Mouse (Mus musculus) lung, embryonic 14.5 days (tissue): ENCODE data around the gene Mbtps1. TPM values are rescaled to one million over a fixed set of nuclear protein-coding genes. Genes with fewer than 3 reads are reported as not detected.

Experiments
- ATAC-seq: fragments of 200-750 bp; cut with Nextera tagmentation; 2 replicates; pipeline ENCODE4 v1.8.0; 2017; ENCODE audit warnings: mild to moderate bottlenecking, moderate TSS enrichment, moderate library complexity; ENCODE audit not compliant: insufficient read depth
- DNase-seq: peaks from one replicate; pipeline ENCODE4 v3.0.0-alpha.2; 2015
- H3K27ac ChIP-seq: fragments of 300-500 bp; sonication (generic); 2 replicates; pipeline ENCODE4 v1.5.1; 2014; ENCODE audit warnings: low read depth, mild to moderate bottlenecking, moderate library complexity
- H3K27me3 ChIP-seq: fragments of 300-500 bp; sonication (generic); 2 replicates; pipeline ENCODE4 v1.6.1; 2014; ENCODE audit warnings: low read length, control low read depth; ENCODE audit not compliant: insufficient read depth
- H3K36me3 ChIP-seq: fragments of 300-500 bp; sonication (generic); 2 replicates; pipeline ENCODE4 v1.6.1; 2014; ENCODE audit warnings: control low read depth; ENCODE audit not compliant: insufficient read depth
- H3K4me1 ChIP-seq: fragments of 300-500 bp; sonication (generic); 2 replicates; pipeline ENCODE4 v1.6.1; 2014; ENCODE audit warnings: antibody characterized with exemption, control low read depth; ENCODE audit not compliant: insufficient read depth
- H3K4me2 ChIP-seq: fragments of 300-500 bp; sonication (generic); 2 replicates; pipeline ENCODE4 v1.6.1; 2014; ENCODE audit warnings: mild to moderate bottlenecking
- H3K4me3 ChIP-seq: fragments of 300-500 bp; sonication (generic); 2 replicates; pipeline ENCODE4 v1.5.1; 2014; ENCODE audit warnings: low read depth, low read length
- H3K9ac ChIP-seq: fragments of 300-500 bp; sonication (generic); 2 replicates; pipeline ENCODE4 v1.6.1; 2014
- H3K9me3 ChIP-seq: fragments of 300-500 bp; sonication (generic); 2 replicates; pipeline ENCODE4 v1.6.1; 2016; ENCODE audit warnings: low read depth, low read length, control low read depth
- CTCF ChIP-seq: IDR thresholded peaks from 2 replicates; pipeline ENCODE4 v1.5.1; 2016; ENCODE audit warnings: antibody characterized with exemption, low read depth
- WGBS: fragments of 180-500 bp; shearing (Covaris S2); extraction: QIAGEN DNeasy Blood & Tissue Kit; methylation state at CpG from one replicate; pipeline ENCODE4 v1.1.7; 2014; 5-methylcytosine and 5-hydroxymethylcytosine counted together
- polyA plus RNA-seq: library from polyadenylated mRNA; unstranded; fragments of >200 nt; fragmentation: Nextera tagmentation; extraction: Ambion mirVana; gene quantifications from 2 replicates; pipeline ENCODE4 v1.2.1, GENCODE M21; 2014

Mbtps1 gene
- polyA plus RNA-seq, 1 experiment from 2014 or later: 128 TPM

DNA sequence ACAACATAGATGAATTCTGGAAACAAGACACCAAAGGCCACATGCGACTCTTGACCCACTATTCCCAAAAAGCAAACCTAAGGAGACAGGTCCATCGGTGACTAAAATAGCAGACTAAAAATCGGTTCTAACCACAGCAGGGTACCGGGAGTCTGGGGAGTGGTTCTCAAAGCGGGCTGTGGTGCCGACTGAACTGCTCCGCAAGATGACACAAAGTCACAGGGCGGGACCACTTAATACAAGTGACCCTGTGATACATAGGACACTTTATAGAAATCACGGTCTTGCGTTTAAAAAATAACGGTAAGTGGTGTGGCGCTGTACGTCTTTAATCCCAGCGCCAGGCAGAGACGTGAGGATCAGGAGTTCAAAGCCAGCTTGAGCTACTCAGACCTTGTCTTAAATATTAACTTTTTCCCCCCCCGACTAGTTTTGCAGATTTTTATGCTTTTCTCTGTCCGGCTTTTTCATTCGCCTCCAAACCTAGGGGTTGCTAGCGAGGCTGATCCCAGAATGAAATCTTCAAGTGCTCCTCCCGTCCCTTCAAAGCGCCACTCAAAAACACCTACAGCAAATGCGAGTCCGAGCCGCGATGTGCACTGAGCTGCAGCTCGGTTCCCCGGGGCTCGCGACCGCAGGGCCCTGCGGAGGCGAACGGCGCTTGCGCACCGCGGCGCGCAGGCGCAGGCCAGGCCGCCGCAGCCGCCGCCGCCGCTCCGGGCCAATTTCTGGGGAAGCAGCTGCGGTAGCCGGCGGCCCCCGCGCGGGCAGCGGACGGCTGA is 523 bp downstream of the Mbtps1 start:
- 1% methylated on average over 55 of the region's 55 CpGs for WGBS
- 0 out of 2 replicates have a peak, but pooled peaks cover 3% of the 10 kb centered on the region for H3K36me3 ChIP-seq
- no peaks in the 10 kb centered on the region for H3K27me3 ChIP-seq
- no peaks in the 10 kb centered on the region for H3K9me3 ChIP-seq
- ATAC-seq (peak; percentile 93), DNase-seq (peak; percentile 91)
- H3K4me2 ChIP-seq: peak overlapping the region; percentile 90
- peak overlapping the region; percentile 78 for H3K9ac ChIP-seq
- peak overlapping the region; percentile 88 for H3K27ac ChIP-seq
- H3K4me1 ChIP-seq: no peaks in the 10 kb centered on the region
- H3K4me3 ChIP-seq: peak overlapping the region; percentile 78
- TF ChIP-seq CTCF: no peak

DNA sequence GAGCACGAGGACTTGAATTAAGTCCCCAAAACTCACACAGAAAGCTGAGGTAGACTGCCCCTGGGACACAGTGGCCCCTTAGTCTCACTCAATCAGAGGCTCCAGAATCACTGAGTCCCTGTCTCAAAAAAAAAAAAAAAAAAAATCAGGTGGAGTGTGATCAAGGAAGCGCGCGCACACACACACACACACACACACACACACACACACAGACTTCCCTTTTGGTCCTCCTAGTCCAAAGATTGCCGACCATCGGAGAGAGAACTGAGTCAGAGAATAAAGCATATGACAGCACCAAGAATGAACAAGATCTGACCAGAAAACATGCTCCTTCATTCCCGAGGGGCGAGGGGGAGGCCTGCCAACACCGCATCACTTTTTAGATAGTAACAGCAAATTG is 1.4 kb downstream of the Mbtps1 start:
- DNase-seq (no peak), ATAC-seq (no peak)
- H3K9me3 ChIP-seq: no peaks in the 10 kb centered on the region
- TF ChIP-seq CTCF: no peak
- no peaks in the 10 kb centered on the region for H3K27me3 ChIP-seq
- 77% methylated on average over 9 of the region's 9 CpGs for WGBS
- H3K9ac ChIP-seq: peak overlapping the region; percentile 78
- H3K36me3 ChIP-seq: 0 out of 2 replicates have a peak, but pooled peaks cover 3% of the 10 kb centered on the region
- peak overlapping the region; percentile 78 for H3K4me3 ChIP-seq
- H3K4me2 ChIP-seq: peak overlapping the region; percentile 90
- no peak overlapping the region for H3K27ac ChIP-seq
- H3K4me1 ChIP-seq: no peaks in the 10 kb centered on the region

DNA sequence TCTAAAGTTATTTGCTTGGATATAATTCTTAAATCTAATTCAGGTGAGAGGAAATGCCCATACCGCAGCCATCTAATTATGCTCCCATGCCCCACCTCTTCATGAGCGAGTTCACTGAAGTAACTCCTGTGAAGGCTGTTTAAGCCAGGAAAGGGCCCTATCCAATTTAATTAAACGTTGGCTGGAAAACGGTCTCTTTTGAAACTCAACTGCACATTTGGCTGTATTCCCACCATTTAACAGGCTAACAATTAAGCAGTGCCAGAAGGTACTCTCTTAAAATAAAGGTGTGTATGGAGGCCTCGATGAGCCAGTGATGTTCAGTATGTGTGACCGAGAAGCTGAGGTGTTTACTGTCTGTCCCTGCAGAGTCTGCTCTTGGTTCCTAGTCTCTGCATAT is 2.7 kb downstream of the Mbtps1 start:
- no peak overlapping the region for H3K4me2 ChIP-seq
- no peaks in the 10 kb centered on the region for H3K9me3 ChIP-seq
- no peak overlapping the region for H3K9ac ChIP-seq
- DNase-seq: no peak
- no peak for TF ChIP-seq CTCF
- no peak for ATAC-seq
- H3K36me3 ChIP-seq: 0 out of 2 replicates have a peak, but pooled peaks cover 3% of the 10 kb centered on the region
- 87% methylated on average over 6 of the region's 6 CpGs for WGBS
- H3K4me3 ChIP-seq: no peak overlapping the region
- no peaks in the 10 kb centered on the region for H3K4me1 ChIP-seq
- H3K27me3 ChIP-seq: no peaks in the 10 kb centered on the region
- H3K27ac ChIP-seq: no peak overlapping the region

DNA sequence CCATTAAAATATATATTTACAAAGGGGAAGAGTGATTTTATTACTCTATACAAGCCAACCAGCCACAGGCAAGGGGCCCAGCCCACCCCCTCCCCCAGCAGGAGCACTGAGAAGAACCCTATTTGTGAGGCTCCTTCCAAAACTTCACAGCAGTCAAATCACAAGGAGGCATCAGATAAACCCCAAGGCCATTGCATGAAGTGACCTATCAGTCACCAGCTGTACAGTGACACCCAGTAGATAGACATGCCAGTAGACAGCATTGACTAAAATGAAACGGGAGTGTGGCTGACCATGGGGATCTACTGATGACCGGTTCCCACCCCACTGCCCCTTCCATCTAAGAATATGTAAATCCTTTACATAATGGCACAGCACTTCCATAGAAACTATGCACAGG is 5.6 kb downstream of the Mbtps1 start:
- Histone ChIP-seq H3K4me2 (no peak overlapping the region), H3K27me3 (no peaks in the 10 kb centered on the region), H3K9me3 (no peaks in the 10 kb centered on the region), H3K9ac (no peak overlapping the region), H3K4me1 (no peaks in the 10 kb centered on the region), H3K27ac (no peak overlapping the region), H3K4me3 (no peak overlapping the region), H3K36me3 (0 out of 2 replicates have a peak, but pooled peaks cover 5% of the 10 kb centered on the region)
- no peak for TF ChIP-seq CTCF
- DNase-seq (no peak), ATAC-seq (no peak)
- 73% methylated on average over 2 of the region's 2 CpGs for WGBS

DNA sequence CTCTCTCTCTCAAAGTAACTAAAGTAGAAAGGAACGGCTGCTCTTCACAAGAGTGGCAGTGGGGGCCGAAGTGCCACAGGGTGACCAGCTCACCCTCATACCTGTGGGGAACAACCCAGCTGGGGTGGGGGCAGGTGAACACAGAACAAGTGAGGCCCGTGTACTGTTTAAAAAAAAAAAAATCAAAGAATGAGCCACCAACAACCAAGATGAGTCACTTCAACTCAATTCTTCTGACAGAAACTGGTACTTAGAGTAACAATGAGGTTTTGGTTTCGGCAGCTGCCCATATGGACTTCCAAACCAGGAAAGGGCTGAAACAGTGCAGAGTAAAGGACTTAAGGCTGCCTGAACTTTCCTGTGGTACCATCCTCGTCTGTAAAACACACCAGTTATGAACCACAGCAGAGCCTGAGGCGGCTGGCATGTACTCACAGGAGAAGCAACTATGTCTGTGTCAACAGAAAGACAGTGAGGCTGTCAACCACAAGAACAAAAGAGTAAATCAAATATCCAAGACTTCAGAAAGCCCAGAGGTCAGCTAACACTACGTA is 9.9 kb downstream of the Mbtps1 start:
- Histone ChIP-seq H3K9me3 (no peaks in the 10 kb centered on the region), H3K4me1 (no peaks in the 10 kb centered on the region), H3K4me2 (no peak overlapping the region), H3K27me3 (no peaks in the 10 kb centered on the region), H3K36me3 (peaks cover 37% of the 10 kb centered on the region), H3K27ac (no peak overlapping the region), H3K4me3 (no peak overlapping the region), H3K9ac (no peak overlapping the region)
- WGBS: 66% methylated on average over 7 of the region's 7 CpGs
- DNase-seq (no peak), ATAC-seq (no peak)
- TF ChIP-seq CTCF: no peak

DNA sequence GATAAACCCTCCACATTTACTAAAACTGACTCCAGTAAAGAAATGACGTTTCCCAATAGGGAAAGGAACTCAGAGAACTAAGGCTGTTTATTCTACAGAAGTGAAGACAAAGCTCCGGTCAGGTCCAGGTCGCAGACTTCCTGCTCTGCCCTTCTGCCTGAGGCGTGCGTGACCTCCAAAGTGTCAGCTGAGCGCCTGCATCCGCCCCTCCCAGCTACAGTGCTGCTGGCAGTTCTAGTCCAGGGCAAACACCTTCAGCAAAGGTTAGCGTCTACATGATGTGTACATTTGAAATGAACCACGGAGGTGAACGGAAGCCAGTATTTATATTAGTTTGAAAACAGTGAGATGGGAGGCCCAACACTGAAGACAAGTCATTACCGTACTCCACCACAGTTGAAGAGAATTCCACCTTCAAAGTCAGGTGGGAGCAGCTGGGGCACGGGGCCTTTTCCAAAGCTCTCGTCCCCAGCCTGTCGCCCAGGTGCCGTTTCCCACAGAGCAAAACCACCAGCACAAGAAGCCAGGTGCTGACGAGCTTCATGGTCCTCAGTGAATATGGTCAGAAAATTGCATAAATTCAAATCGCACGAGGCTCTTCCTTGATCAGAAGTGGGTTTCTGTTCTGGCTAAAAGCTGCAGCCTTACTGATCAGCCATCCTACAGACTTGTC is 11.4 kb downstream of the Mbtps1 start:
- TF ChIP-seq CTCF: no peak
- H3K27me3 ChIP-seq: no peaks in the 10 kb centered on the region
- peaks cover 51% of the 10 kb centered on the region for H3K36me3 ChIP-seq
- H3K4me3 ChIP-seq: no peak overlapping the region
- H3K9ac ChIP-seq: no peak overlapping the region
- H3K9me3 ChIP-seq: no peaks in the 10 kb centered on the region
- WGBS: 59% methylated on average over 18 of the region's 18 CpGs
- ATAC-seq: no peak
- DNase-seq: peak; percentile 38
- H3K4me1 ChIP-seq: no peaks in the 10 kb centered on the region
- H3K4me2 ChIP-seq: no peak overlapping the region
- H3K27ac ChIP-seq: no peak overlapping the region

DNA sequence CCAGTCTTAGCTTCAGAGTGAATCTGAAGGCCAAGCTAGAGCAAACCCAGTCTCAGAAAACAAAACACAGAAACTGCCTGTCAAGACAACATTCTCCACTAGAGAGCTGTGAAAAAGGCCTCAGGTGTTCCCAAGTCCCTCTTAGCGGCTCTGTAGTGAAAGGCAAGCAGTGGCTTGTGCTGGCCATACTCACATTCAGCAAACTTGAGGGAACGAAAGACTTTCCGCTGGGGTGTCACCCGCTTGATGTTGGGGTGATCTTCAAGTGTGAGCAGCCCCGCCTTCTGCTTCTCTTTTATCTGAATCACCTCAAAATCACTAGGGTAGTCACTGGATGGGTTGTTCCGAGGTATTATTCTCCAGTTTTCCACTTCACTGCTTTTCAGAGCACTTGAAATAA is 12.7 kb downstream of the Mbtps1 start:
- Histone ChIP-seq H3K4me3 (no peak overlapping the region), H3K27ac (no peak overlapping the region), H3K27me3 (no peaks in the 10 kb centered on the region), H3K4me1 (no peaks in the 10 kb centered on the region), H3K9me3 (no peaks in the 10 kb centered on the region), H3K36me3 (peaks cover 64% of the 10 kb centered on the region), H3K4me2 (no peak overlapping the region), H3K9ac (no peak overlapping the region)
- WGBS: 92% methylated on average over 6 of the region's 6 CpGs
- DNase-seq: no peak
- TF ChIP-seq CTCF: no peak
- no peak for ATAC-seq
